Mouse (Mus musculus): ENCODE results near the gene Acsm5. TPM values are rescaled to one million over a fixed set of nuclear protein-coding genes. Genes with fewer than 3 reads are reported as not detected.

Gene Acsm5
- polyA plus RNA-seq, 1 experiment from 2014 or later: not detected

GRCm38 (mm10) chr7:119532924-119533323 lies 13.7 kb downstream of the Acsm5 start:
- Histone ChIP-seq H3K9ac (no peak overlapping the region), H3K9me3 (ENCODE audit: control insufficient read depth, low read length) (no peaks in the 10 kb centered on the region), H3K27me3 (ENCODE audit: control insufficient read depth, insufficient read depth, low read length) (no peaks in the 10 kb centered on the region), H3K36me3 (replicated peaks; ENCODE audit: control insufficient read depth, insufficient read depth) (no peaks in the 10 kb centered on the region), H3K4me2 (replicated peaks) (no peak overlapping the region), H3K4me1 (replicated peaks; ENCODE audit: control insufficient read depth, insufficient read depth, low read length) (no peaks in the 10 kb centered on the region), H3K4me3 (replicated peaks; ENCODE audit: low read length) (no peak overlapping the region), H3K27ac (no peak overlapping the region)
- DNase-seq (ENCODE audit: low spot score): no peak
- ATAC-seq (ENCODE audit: low FRiP score): no peak
- 71% methylated on average over 1 of the region's 1 CpGs for WGBS

GRCm38 (mm10) chr7:119534389-119534788 lies 15.1 kb downstream of the Acsm5 start:
- H3K9ac ChIP-seq: no peak overlapping the region
- ATAC-seq (ENCODE audit: low FRiP score) (no peak), DNase-seq (ENCODE audit: low spot score) (no peak)
- H3K36me3 ChIP-seq (replicated peaks; ENCODE audit: control insufficient read depth, insufficient read depth): no peaks in the 10 kb centered on the region
- no peak overlapping the region for H3K27ac ChIP-seq
- 86% methylated on average over 2 of the region's 2 CpGs for WGBS
- no peak overlapping the region for H3K4me3 ChIP-seq (replicated peaks; ENCODE audit: low read length)
- no peak overlapping the region for H3K4me2 ChIP-seq (replicated peaks)
- H3K9me3 ChIP-seq (ENCODE audit: control insufficient read depth, low read length): no peaks in the 10 kb centered on the region
- H3K27me3 ChIP-seq (ENCODE audit: control insufficient read depth, insufficient read depth, low read length): no peaks in the 10 kb centered on the region
- no peaks in the 10 kb centered on the region for H3K4me1 ChIP-seq (replicated peaks; ENCODE audit: control insufficient read depth, insufficient read depth, low read length)

GRCm38 (mm10) chr7:119542445-119542844 lies 23.2 kb downstream of the Acsm5 start:
- Histone ChIP-seq H3K4me1 (replicated peaks; ENCODE audit: control insufficient read depth, insufficient read depth, low read length) (no peaks in the 10 kb centered on the region), H3K36me3 (replicated peaks; ENCODE audit: control insufficient read depth, insufficient read depth) (no peaks in the 10 kb centered on the region), H3K27me3 (ENCODE audit: control insufficient read depth, insufficient read depth, low read length) (no peaks in the 10 kb centered on the region), H3K4me3 (replicated peaks; ENCODE audit: low read length) (no peak overlapping the region), H3K9me3 (ENCODE audit: control insufficient read depth, low read length) (no peaks in the 10 kb centered on the region), H3K9ac (no peak overlapping the region), H3K27ac (no peak overlapping the region), H3K4me2 (replicated peaks) (no peak overlapping the region)
- ATAC-seq (ENCODE audit: low FRiP score): no peak
- 80% methylated on average over 2 of the region's 2 CpGs for WGBS
- no peak for DNase-seq (ENCODE audit: low spot score)

- Histone ChIP-seq H3K4me1 (replicated peaks; ENCODE audit: control insufficient read depth, insufficient read depth, low read length) (no peaks in the 10 kb centered on the region), H3K27me3 (ENCODE audit: control insufficient read depth, insufficient read depth, low read length) (no peaks in the 10 kb centered on the region), H3K9me3 (ENCODE audit: control insufficient read depth, low read length) (no peaks in the 10 kb centered on the region), H3K9ac (no peak overlapping the region), H3K36me3 (replicated peaks; ENCODE audit: control insufficient read depth, insufficient read depth) (no peaks in the 10 kb centered on the region), H3K4me3 (replicated peaks; ENCODE audit: low read length) (no peak overlapping the region), H3K27ac (no peak overlapping the region), H3K4me2 (replicated peaks) (no peak overlapping the region)
- DNase-seq (ENCODE audit: low spot score) (no peak), ATAC-seq (ENCODE audit: low FRiP score) (no peak)
Observed at GRCm38 (mm10) chr7:119545572-119545971, 26.3 kb downstream of the Acsm5 start.

- ATAC-seq (ENCODE audit: low FRiP score) (no peak), DNase-seq (ENCODE audit: low spot score) (no peak)
- H3K4me2 ChIP-seq (replicated peaks): no peak overlapping the region
- H3K4me1 ChIP-seq (replicated peaks; ENCODE audit: control insufficient read depth, insufficient read depth, low read length): no peaks in the 10 kb centered on the region
- no peak overlapping the region for H3K9ac ChIP-seq
- H3K4me3 ChIP-seq (replicated peaks; ENCODE audit: low read length): no peak overlapping the region
- H3K27ac ChIP-seq: no peak overlapping the region
- WGBS: 91% methylated on average over 3 of the region's 3 CpGs
- H3K36me3 ChIP-seq (replicated peaks; ENCODE audit: control insufficient read depth, insufficient read depth): no peaks in the 10 kb centered on the region
- no peaks in the 10 kb centered on the region for H3K27me3 ChIP-seq (ENCODE audit: control insufficient read depth, insufficient read depth, low read length)
- H3K9me3 ChIP-seq (ENCODE audit: control insufficient read depth, low read length): no peaks in the 10 kb centered on the region
Observed at GRCm38 (mm10) chr7:119550471-119551222, 31.4 kb downstream of the Acsm5 start.

GRCm38 (mm10) chr7:119554040-119554439 lies 34.8 kb downstream of the Acsm5 start, which contains the start of gene Acsm2:
TSS of gene Acsm2 (plus strand) at chr7:119554340.
- Histone ChIP-seq H3K4me2 (replicated peaks) (no peak within 1 kb of the TSS), H3K27me3 (ENCODE audit: control insufficient read depth, insufficient read depth, low read length) (no peaks in the 10 kb centered on the region), H3K4me3 (replicated peaks; ENCODE audit: low read length) (no peak within 1 kb of the TSS), H3K9ac (no peak within 1 kb of the TSS), H3K4me1 (replicated peaks; ENCODE audit: control insufficient read depth, insufficient read depth, low read length) (no peaks in the 10 kb centered on the region), H3K36me3 (replicated peaks; ENCODE audit: control insufficient read depth, insufficient read depth) (no peaks in the 10 kb centered on the region), H3K9me3 (ENCODE audit: control insufficient read depth, low read length) (no peaks in the 10 kb centered on the region), H3K27ac (no peak within 1 kb of the TSS)
- no peak for DNase-seq (ENCODE audit: low spot score)
- 98% methylated on average over 1 of the region's 1 CpGs for WGBS
- ATAC-seq (ENCODE audit: low FRiP score): no peak

- no peaks in the 10 kb centered on the region for H3K36me3 ChIP-seq (replicated peaks; ENCODE audit: control insufficient read depth, insufficient read depth)
- DNase-seq (ENCODE audit: low spot score) (no peak), ATAC-seq (ENCODE audit: low FRiP score) (no peak)
- H3K9ac ChIP-seq: no peak overlapping the region
- H3K4me2 ChIP-seq (replicated peaks): no peak overlapping the region
- H3K27me3 ChIP-seq (ENCODE audit: control insufficient read depth, insufficient read depth, low read length): no peaks in the 10 kb centered on the region
- H3K9me3 ChIP-seq (ENCODE audit: control insufficient read depth, low read length): no peaks in the 10 kb centered on the region
- no peak overlapping the region for H3K27ac ChIP-seq
- no peaks in the 10 kb centered on the region for H3K4me1 ChIP-seq (replicated peaks; ENCODE audit: control insufficient read depth, insufficient read depth, low read length)
- H3K4me3 ChIP-seq (replicated peaks; ENCODE audit: low read length): no peak overlapping the region
- 90% methylated on average over 3 of the region's 3 CpGs for WGBS
Observed at GRCm38 (mm10) chr7:119559789-119560451, 40.7 kb downstream of the Acsm5 start.

- Histone ChIP-seq H3K4me2 (replicated peaks) (no peak overlapping the region), H3K9me3 (ENCODE audit: control insufficient read depth, low read length) (no peaks in the 10 kb centered on the region), H3K4me1 (replicated peaks; ENCODE audit: control insufficient read depth, insufficient read depth, low read length) (no peaks in the 10 kb centered on the region), H3K27me3 (ENCODE audit: control insufficient read depth, insufficient read depth, low read length) (no peaks in the 10 kb centered on the region), H3K4me3 (replicated peaks; ENCODE audit: low read length) (no peak overlapping the region), H3K36me3 (replicated peaks; ENCODE audit: control insufficient read depth, insufficient read depth) (no peaks in the 10 kb centered on the region), H3K9ac (no peak overlapping the region), H3K27ac (no peak overlapping the region)
- DNase-seq (ENCODE audit: low spot score) (no peak), ATAC-seq (ENCODE audit: low FRiP score) (no peak)
- 94% methylated on average over 3 of the region's 3 CpGs for WGBS
Observed at GRCm38 (mm10) chr7:119560452-119560835, 41.2 kb downstream of the Acsm5 start.

- H3K9ac ChIP-seq: no peak overlapping the region
- H3K9me3 ChIP-seq (ENCODE audit: control insufficient read depth, low read length): no peaks in the 10 kb centered on the region
- H3K36me3 ChIP-seq (replicated peaks; ENCODE audit: control insufficient read depth, insufficient read depth): no peaks in the 10 kb centered on the region
- no peak for DNase-seq (ENCODE audit: low spot score)
- H3K27me3 ChIP-seq (ENCODE audit: control insufficient read depth, insufficient read depth, low read length): no peaks in the 10 kb centered on the region
- no peak overlapping the region for H3K4me3 ChIP-seq (replicated peaks; ENCODE audit: low read length)
- no peak overlapping the region for H3K4me2 ChIP-seq (replicated peaks)
- WGBS: 63% methylated on average over 4 of the region's 4 CpGs
- no peak for ATAC-seq (ENCODE audit: low FRiP score)
- no peaks in the 10 kb centered on the region for H3K4me1 ChIP-seq (replicated peaks; ENCODE audit: control insufficient read depth, insufficient read depth, low read length)
- H3K27ac ChIP-seq: no peak overlapping the region
Observed at GRCm38 (mm10) chr7:119561441-119561840, 42.2 kb downstream of the Acsm5 start.
